Mouse (Mus musculus): ENCODE measurements around the gene Fut9. TPM values are rescaled to one million over a fixed set of nuclear protein-coding genes. Genes with fewer than 3 reads are reported as not detected.

Gene Fut9
- 0.91 and 1.7 TPM in 2 replicates for polyA plus RNA-seq (2016; fragmentation: Nextera tagmentation; extraction: Ambion mirVana)

DNA sequence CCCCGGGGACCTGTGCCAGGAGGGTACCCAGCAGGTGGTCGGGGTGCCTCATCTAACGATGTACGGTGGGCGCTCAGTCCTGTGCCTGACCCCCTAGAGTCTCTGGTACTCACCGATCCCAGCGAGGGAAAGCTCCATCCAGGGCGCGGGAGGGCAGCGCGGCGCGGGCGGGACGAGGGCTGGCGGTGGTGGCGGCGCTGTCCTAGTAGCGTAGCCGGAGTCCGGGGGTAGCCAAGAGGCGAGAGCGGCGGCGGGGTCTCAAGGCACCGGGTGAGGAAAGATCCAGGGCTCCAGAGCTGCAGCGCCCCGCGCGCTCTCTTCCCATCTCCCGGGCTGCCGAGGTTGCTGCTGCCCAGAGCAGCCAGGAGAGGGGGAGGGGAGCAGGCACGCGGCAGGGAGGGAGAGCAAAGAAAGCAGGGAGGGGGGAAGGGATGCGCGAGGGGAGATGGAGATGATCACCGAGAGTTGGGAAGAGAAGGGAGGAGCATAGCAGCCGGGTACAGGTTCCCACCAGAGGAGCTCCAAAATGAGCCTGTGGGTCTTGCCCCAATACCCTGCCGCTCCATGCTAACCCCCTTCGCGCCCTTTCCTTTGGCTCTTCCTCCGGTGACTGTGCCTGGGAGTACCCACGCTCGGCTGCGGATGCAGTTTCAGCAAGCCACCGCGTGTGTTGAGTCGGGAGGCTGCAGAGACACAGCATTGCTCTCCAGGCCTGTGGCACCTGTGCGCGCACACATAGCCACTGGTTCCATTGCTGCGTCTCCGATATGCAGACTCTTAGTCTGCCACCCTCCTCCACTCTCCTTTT is at the start of gene Fut9:
Gene Fut9 (minus strand): TSS at position 769 of the 808 bp plus-strand sequence.
- WGBS: under 1% methylated on average over 52 of the region's 52 CpGs
- no peaks in the 10 kb centered on the region for H3K36me3 ChIP-seq (replicated peaks)
- peaks cover 18% of the 10 kb centered on the region for H3K4me1 ChIP-seq
- DNase-seq (ENCODE audit: low spot score): peak; percentile 81
- peak within 1 kb of the TSS; percentile 71 for H3K4me3 ChIP-seq
- peaks cover 37% of the 10 kb centered on the region for H3K27me3 ChIP-seq (replicated peaks; ENCODE audit: low read depth, poor library complexity, severe bottlenecking)
- H3K9me3 ChIP-seq: no peaks in the 10 kb centered on the region
- H3K27ac ChIP-seq (replicated peaks): peak within 1 kb of the TSS; percentile 85

- 86% methylated on average over 7 of the region's 7 CpGs for WGBS
- Histone ChIP-seq H3K4me3 (no peak overlapping the region), H3K27me3 (replicated peaks; ENCODE audit: low read depth, poor library complexity, severe bottlenecking) (no peaks in the 10 kb centered on the region), H3K4me1 (no peaks in the 10 kb centered on the region), H3K27ac (replicated peaks) (no peak overlapping the region), H3K9me3 (no peaks in the 10 kb centered on the region), H3K36me3 (replicated peaks) (no peaks in the 10 kb centered on the region)
- peak; percentile 24 for DNase-seq (ENCODE audit: low spot score)
These were observed 15.7 kb upstream of the Fut9 start for GRCm38 (mm10) chr4:25815783-25816182.

GRCm38 (mm10) chr4:25813340-25813739 is 13.3 kb upstream of the Fut9 start:
- WGBS: 90% methylated on average over 1 of the region's 1 CpGs
- no peak for DNase-seq (ENCODE audit: low spot score)
- Histone ChIP-seq H3K9me3 (no peaks in the 10 kb centered on the region), H3K27ac (replicated peaks) (no peak overlapping the region), H3K36me3 (replicated peaks) (no peaks in the 10 kb centered on the region), H3K27me3 (replicated peaks; ENCODE audit: low read depth, poor library complexity, severe bottlenecking) (no peaks in the 10 kb centered on the region), H3K4me1 (no peaks in the 10 kb centered on the region), H3K4me3 (no peak overlapping the region)

- no peaks in the 10 kb centered on the region for H3K27me3 ChIP-seq (replicated peaks; ENCODE audit: low read depth, poor library complexity, severe bottlenecking)
- 84% methylated on average over 1 of the region's 1 CpGs for WGBS
These were observed 10.0 kb upstream of the Fut9 start for GRCm38 (mm10) chr4:25810058-25810457.

GRCm38 (mm10) chr4:25801751-25802150 is 1.7 kb upstream of the Fut9 start:
- H3K4me3 ChIP-seq: no peak overlapping the region
- no peak overlapping the region for H3K27ac ChIP-seq (replicated peaks)
- 89% methylated on average over 2 of the region's 2 CpGs for WGBS
- H3K9me3 ChIP-seq: no peaks in the 10 kb centered on the region
- no peak for DNase-seq (ENCODE audit: low spot score)
- peaks cover 18% of the 10 kb centered on the region for H3K4me1 ChIP-seq
- no peaks in the 10 kb centered on the region for H3K36me3 ChIP-seq (replicated peaks)
- peaks cover 37% of the 10 kb centered on the region for H3K27me3 ChIP-seq (replicated peaks; ENCODE audit: low read depth, poor library complexity, severe bottlenecking)

More at GRCm38 (mm10) chr4:25810058-25810457, 10.0 kb upstream of the Fut9 start:
- Histone ChIP-seq H3K4me1 (no peaks in the 10 kb centered on the region), H3K9me3 (no peaks in the 10 kb centered on the region), H3K27ac (replicated peaks) (no peak overlapping the region), H3K4me3 (no peak overlapping the region), H3K36me3 (replicated peaks) (no peaks in the 10 kb centered on the region)
- no peak for DNase-seq (ENCODE audit: low spot score)

- peak overlapping the region; percentile 71 for H3K4me3 ChIP-seq
- H3K27ac ChIP-seq (replicated peaks): peak overlapping the region; percentile 85
- H3K27me3 ChIP-seq (replicated peaks; ENCODE audit: low read depth, poor library complexity, severe bottlenecking): peaks cover 37% of the 10 kb centered on the region
- H3K36me3 ChIP-seq (replicated peaks): no peaks in the 10 kb centered on the region
- WGBS: 2% methylated on average over 5 of the region's 5 CpGs
- peaks cover 18% of the 10 kb centered on the region for H3K4me1 ChIP-seq
- no peak for DNase-seq (ENCODE audit: low spot score)
- no peaks in the 10 kb centered on the region for H3K9me3 ChIP-seq
These were observed 206 bp upstream of the Fut9 start for GRCm38 (mm10) chr4:25800284-25800616.

DNA sequence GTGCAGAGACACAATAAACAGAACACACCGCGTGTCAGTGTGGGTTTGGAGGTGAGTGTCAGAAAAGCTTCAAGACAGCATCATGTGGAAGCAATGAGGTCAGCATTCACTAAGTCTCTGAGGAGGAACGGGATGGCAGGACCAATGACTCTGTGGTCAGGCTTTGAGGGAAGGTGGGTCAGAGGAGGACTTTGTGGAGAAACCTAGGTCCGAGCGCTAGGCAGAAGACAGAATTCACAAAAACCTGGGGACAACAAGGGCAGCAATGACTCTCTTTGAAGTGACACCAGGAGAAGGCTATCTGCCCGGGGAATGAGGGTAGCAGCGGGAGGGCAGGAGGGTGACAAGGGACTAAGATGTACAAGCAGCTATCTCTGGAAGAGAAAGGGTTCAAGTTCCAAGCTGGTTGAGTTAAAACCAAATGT is 981 bp downstream of the Fut9 start:
- no peaks in the 10 kb centered on the region for H3K9me3 ChIP-seq
- peak overlapping the region; percentile 71 for H3K4me3 ChIP-seq
- no peaks in the 10 kb centered on the region for H3K36me3 ChIP-seq (replicated peaks)
- H3K27me3 ChIP-seq (replicated peaks; ENCODE audit: low read depth, poor library complexity, severe bottlenecking): peaks cover 37% of the 10 kb centered on the region
- peak overlapping the region; percentile 85; the same call in 1 of the 2 replicates for H3K27ac ChIP-seq (replicated peaks)
- under 1% methylated on average over 7 of the region's 7 CpGs for WGBS
- DNase-seq (ENCODE audit: low spot score): no peak
- peaks cover 18% of the 10 kb centered on the region for H3K4me1 ChIP-seq

DNA sequence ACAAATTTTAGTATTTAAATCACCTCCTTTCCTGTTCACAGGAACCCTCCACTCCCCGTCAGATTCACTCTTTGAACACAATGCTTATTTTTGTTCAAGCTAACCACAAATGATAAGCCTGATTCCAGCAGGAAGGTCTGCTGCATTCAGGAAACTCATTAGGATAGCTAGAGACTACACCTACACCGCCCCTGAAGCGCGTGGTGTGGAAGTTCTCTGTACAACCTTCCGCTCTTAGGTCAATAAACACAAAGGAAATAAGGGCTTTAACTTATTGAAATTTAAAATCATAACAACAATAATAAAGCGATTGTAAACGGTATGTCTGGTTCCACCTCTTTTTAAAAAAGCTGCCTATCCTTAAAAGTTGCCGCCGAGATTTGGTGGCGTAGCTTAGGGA is 1.6 kb downstream of the Fut9 start:
- peaks cover 18% of the 10 kb centered on the region for H3K4me1 ChIP-seq
- H3K27ac ChIP-seq (replicated peaks): no peak overlapping the region
- no peaks in the 10 kb centered on the region for H3K9me3 ChIP-seq
- H3K36me3 ChIP-seq (replicated peaks): no peaks in the 10 kb centered on the region
- WGBS: 17% methylated on average over 10 of the region's 10 CpGs
- H3K4me3 ChIP-seq: peak overlapping the region; percentile 71
- DNase-seq (ENCODE audit: low spot score): no peak
- H3K27me3 ChIP-seq (replicated peaks; ENCODE audit: low read depth, poor library complexity, severe bottlenecking): peaks cover 37% of the 10 kb centered on the region

GRCm38 (mm10) chr4:25796149-25796548 is 3.9 kb downstream of the Fut9 start:
- Histone ChIP-seq H3K9me3 (no peaks in the 10 kb centered on the region), H3K4me3 (no peak overlapping the region), H3K27ac (replicated peaks) (no peak overlapping the region), H3K36me3 (replicated peaks) (no peaks in the 10 kb centered on the region), H3K27me3 (replicated peaks; ENCODE audit: low read depth, poor library complexity, severe bottlenecking) (peaks cover 35% of the 10 kb centered on the region), H3K4me1 (peaks cover 18% of the 10 kb centered on the region)
- 42% methylated on average over 3 of the region's 3 CpGs for WGBS
- no peak for DNase-seq (ENCODE audit: low spot score)

- WGBS: 95% methylated on average over 4 of the region's 4 CpGs
- no peak for DNase-seq (ENCODE audit: low spot score)
- H3K9me3 ChIP-seq: no peaks in the 10 kb centered on the region
- no peaks in the 10 kb centered on the region for H3K36me3 ChIP-seq (replicated peaks)
- H3K4me3 ChIP-seq: no peak overlapping the region
- no peaks in the 10 kb centered on the region for H3K4me1 ChIP-seq
- H3K27me3 ChIP-seq (replicated peaks; ENCODE audit: low read depth, poor library complexity, severe bottlenecking): no peaks in the 10 kb centered on the region
- no peak overlapping the region for H3K27ac ChIP-seq (replicated peaks)
These were observed 14.8 kb downstream of the Fut9 start for GRCm38 (mm10) chr4:25785276-25785675.

DNA sequence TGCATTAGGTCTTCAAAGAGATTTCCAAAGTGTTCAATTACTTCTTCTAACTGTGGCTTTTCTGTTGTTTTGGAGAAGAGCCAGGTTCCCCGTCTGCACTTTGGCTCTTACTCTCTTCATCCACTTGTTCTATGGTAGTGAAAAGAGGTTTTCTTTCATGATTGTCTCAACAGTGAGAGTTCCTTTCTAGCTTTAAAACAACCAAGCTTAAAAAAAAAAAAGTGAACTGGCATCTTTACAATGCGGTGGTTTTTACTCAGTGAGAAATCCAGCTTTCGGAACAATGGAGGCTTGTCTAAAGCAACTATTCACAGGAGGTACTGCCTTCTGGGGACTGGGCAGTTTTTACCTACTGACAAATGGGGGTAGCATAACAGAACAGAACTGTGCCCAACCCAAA is 31.4 kb downstream of the Fut9 start:
- 21% methylated on average over 3 of the region's 3 CpGs for whole genome bisulfite sequencing
- H3K4me1 ChIP-seq: 0 out of 2 replicates have a peak, but pooled peaks cover 5% of the 10 kb centered on the region
- no peak for DNase-seq (ENCODE audit: low spot score)
- no peaks in the 10 kb centered on the region for H3K36me3 ChIP-seq (replicated peaks)
- no peaks in the 10 kb centered on the region for H3K27me3 ChIP-seq (replicated peaks; ENCODE audit: low read depth, poor library complexity, severe bottlenecking)
- H3K4me3 ChIP-seq: no peak overlapping the region
- H3K9me3 ChIP-seq: no peaks in the 10 kb centered on the region
- H3K27ac ChIP-seq (replicated peaks): no peak overlapping the region

GRCm38 (mm10) chr4:25763091-25763490 is 37.0 kb downstream of the Fut9 start:
- Histone ChIP-seq H3K27me3 (replicated peaks; ENCODE audit: low read depth, poor library complexity, severe bottlenecking) (no peaks in the 10 kb centered on the region), H3K9me3 (no peaks in the 10 kb centered on the region), H3K27ac (replicated peaks) (no peak overlapping the region), H3K36me3 (replicated peaks) (no peaks in the 10 kb centered on the region), H3K4me3 (no peak overlapping the region), H3K4me1 (no peaks in the 10 kb centered on the region)
- no peak for DNase-seq (ENCODE audit: low spot score)

- H3K4me3 ChIP-seq: no peak overlapping the region
- DNase-seq (ENCODE audit: low spot score): no peak
- no peaks in the 10 kb centered on the region for H3K27me3 ChIP-seq (replicated peaks; ENCODE audit: low read depth, poor library complexity, severe bottlenecking)
- H3K36me3 ChIP-seq (replicated peaks): no peaks in the 10 kb centered on the region
- H3K27ac ChIP-seq (replicated peaks): no peak overlapping the region
- H3K9me3 ChIP-seq: no peaks in the 10 kb centered on the region
- no peaks in the 10 kb centered on the region for H3K4me1 ChIP-seq
- WGBS: 81% methylated on average over 4 of the region's 5 CpGs
These were observed 42.0 kb downstream of the Fut9 start for GRCm38 (mm10) chr4:25757909-25758548.

Measured in embryonic facial prominence, embryonic 10.5 days (tissue).